Mouse (Mus musculus) B cell, adult 2 months (primary cell): ENCODE measurements around the gene D17H6S53E.
A peak's percentile ranks its signal among the peaks of the same experiment; 100 is the strongest.
"Not testable (repeated sequence)": the region's sequence is repeated elsewhere in the genome, so short reads cannot be mapped to it uniquely, and the experiment has no call there.

Experiments
- DNase-seq, 2 experiments: peaks; one replicate each; pipeline ENCODE4 v3.0.0; 2022

The D17H6S53E gene

DNA sequence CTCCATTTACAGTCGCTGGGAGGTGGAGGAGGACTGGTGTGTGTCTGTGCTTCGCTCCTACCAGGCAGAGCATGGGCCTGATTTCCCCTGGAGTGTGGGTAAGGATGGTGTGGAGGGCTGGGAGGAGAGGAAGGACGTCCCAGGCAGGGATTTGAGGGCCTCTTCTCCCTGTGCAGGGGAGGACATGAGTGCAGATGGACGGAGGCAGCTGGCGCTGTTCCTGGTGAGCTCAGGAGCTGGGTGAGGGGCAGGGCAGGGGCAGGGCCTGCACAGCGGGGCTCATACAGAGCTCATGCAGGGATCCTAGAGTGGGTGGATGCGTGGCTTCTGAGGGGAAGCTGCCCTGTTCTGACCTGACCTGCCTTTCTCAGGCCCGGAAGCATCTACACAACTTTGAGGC lies 23.9 kb upstream of the D17H6S53E start:
- DNase-seq: no peak

DNA sequence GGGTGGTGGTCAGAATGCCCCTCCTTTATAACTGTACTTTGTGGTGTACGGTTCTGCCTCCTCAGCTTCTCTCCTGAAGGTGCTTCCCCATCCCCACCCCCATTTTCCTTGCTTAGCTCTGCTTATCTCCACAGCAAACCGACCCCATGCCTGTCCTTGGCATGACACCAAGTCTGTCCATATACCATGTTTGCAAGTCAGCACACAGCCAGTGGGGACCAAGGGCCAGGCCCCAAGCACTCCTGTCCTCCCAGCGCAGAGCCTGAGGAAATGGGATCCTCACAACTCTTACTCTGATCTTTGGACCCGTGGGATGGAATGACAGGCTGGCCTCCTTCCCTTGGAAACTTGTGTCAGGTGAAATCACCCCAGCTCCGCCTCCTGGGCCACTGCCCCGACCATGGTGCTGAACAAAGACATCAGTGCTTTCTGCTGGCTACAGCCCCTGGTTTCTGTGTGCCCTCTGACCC lies 22.9 kb upstream of the D17H6S53E start:
- DNase-seq: no peak

DNA sequence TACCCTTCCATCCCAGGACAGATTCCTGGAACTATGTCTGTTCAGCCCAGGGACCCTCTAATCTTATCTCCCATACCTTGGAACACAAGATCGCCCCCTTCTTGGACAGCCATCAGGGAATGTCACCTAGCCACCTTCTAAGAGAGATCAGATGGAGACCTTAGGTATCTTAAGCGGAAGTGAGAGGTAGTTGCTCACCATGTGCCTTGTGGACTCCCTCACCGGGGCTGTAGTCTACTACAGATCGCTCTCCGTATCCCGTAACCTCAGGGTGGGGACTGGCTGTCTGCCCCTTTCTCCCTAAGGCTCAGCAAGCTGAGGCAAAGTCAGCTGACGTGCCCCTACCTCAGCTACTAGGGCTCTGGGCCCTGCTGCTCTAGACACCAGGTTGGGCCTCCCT lies 22.1 kb upstream of the D17H6S53E start:
- no peak for DNase-seq

DNA sequence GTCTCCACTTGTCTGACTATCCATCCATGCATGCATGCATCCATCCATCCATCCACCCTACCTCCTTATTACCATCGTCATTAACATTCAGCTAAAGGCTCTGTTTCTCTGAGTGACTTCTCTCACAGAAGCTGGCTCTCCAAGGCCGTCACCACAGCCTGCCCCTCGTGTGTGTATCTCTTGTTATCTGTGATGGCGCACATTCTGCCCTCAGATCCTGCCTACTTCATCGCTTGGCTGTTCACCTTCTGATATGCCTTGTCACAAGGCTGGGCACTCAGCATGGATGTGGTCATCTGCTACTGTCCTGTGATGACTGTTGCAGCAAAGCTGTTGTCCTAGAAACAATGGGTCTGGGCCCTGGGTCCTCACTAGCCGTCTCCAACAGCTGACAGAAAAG lies 21.4 kb upstream of the D17H6S53E start:
- DNase-seq: no peak

DNA sequence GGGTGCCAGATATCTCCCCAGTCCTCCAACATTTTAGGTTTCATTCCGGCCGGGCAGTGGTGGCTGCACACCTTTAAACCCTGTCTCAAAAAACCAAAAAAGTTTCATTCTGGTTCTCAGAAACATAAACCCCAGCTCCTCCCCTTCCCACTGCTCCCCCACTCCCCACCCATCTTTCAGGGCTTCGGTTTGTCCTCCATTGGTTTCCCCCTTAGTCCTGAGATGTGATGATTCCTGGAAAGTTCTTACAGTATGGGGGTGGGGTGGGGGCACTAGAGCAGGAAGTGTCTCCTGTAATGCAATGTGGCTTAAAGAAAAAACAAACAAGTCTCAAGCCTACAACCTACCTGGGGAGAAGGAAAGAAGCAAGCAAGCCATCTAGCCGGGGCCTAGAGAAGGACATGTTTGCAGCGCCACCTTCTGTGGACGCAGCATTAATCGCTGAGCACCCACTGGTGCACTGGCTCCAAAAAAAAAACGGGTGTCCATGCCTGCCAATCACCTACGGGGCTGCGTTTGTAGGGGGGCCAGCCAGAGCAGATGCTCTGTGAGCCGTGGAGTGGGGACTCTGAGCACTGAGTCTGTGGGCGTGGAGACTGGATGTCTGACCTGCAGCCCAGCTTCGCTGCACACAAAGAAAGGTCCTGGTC lies 20.3 kb upstream of the D17H6S53E start:
- peak in 1 of 2 experiments; percentile 24 for DNase-seq

DNA sequence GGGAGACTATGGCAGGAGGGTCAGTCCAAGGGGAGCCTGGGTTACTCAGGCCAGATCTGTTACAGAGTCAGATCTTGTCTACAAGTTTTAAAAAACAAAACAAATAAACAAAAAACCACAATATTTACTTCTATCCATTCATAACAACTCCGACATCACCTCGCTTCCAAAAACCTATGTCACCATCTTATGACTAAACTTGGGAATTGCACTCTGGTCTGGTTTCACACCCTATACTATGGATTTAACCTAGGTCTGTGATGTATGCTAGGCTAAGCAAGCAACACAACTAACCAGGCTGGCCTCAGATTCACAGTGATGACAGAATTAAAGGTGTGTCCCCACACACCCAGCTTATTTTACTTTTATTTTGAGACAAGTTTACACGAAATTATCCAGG lies 19.7 kb upstream of the D17H6S53E start:
- no peak for DNase-seq

DNA sequence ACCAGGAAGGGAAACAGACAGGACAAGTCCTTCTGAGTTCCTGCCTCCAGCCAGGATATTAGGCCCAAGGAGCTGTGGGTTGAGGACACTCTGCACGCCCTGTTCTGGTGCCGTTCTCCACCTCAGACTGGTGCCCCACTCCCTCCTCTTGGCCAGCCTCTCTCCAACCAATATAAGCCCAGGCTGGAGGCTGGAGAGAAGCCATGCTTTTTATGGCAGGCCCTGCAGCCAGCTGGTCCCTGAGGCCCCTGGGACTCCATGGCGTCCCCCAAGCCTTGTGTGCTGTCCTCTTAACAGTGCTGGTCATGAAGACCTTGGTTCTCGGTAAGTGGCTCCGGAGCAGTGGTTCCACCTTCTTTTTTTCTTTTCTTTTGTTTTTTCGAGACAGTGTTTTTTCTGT lies 18.1 kb upstream of the D17H6S53E start, which contains the start of gene Ly6g5c:
Gene Ly6g5c (plus strand): TSS at position 183 of the 400 bp plus-strand sequence.
- DNase-seq: no peak

DNA sequence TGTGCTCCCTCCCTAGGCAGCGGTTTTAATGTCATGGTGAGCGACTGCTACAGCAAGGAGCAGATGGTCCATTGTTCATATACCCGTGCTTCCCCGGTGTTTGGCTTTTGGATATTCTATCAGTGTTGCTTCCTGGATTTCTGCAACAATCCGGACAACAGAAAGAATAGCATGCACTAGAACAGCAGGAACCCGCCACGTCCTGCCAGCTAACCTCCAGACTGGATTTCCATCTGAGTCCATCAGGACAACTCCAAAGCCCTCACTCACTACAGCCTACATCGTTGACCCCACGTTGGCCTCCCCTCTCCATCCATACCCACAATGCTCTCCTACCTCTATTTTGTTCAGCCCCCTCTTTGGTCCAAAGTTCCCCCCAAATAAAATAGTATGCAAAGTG lies 14.4 kb upstream of the D17H6S53E start:
- DNase-seq: no peak

DNA sequence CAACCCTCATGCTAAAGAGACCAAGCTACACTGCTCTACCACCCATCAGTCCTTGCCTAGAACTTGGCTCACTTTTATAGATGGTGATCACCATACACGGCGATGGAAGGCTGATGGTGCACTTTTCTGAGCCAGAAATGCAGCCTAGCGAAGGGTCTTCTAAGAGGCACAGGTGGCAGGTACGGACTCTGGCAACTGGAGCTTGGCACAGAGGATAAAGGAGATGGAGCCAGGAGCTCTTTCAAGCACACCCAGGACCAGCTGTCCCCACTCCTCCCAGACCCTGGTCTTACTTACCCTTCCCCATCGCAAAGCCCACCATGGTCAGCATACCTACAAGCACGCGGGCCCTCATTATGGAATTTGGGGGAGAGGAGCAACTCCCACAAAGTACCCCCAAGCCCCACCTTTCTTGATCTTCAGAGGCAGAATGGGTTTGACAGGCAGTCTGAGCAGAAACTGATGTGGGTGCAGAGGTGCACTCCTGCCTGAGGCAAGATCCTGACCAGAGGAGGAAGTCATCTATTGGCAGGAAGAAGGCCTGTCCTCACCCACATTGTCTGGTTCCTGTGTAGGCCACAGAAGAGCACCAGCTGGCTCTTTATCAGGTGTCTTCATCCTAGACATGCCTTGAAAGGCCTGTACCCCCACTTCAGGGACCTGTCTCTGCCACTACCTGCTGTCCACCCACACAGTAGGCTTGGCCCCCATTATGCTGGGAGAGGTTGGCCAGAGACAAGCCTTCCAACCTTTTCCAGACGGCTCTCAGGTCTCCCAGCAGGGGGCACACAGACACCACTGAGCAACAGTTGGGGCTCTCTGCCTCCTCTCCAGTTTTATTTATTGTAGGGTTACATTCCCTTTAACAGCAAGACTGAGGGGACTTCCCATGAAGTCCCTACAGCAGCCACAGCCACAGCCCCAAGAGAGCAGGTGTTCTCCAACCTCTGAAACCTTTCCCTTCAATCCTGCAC lies 10.8 kb upstream of the D17H6S53E start, which contains the start of gene Ly6g5b:
Gene Ly6g5b (minus strand): TSS at position 383 of the 974 bp plus-strand sequence.
- DNase-seq: peak; percentile 61 to 63

DNA sequence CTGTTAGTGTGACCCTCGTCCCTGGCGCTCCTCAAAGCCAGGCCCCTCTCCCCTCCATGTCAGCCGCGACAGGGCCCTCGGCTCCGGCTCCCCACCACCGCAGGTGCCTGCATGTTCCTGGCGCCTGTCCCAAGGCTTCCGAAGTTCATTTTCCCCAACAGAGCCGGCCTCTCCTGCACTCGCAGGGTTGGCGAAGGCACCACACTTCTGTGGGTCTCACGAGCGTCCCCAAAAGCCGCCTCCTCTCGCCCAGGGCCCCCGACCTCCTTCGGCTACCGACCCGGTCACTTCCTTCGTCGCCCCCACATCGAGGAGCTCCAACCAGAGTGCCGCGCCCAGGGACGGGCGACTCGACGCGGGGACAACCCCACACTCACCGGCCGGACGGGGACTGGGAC lies 5.4 kb upstream of the D17H6S53E start:
- no peak for DNase-seq

DNA sequence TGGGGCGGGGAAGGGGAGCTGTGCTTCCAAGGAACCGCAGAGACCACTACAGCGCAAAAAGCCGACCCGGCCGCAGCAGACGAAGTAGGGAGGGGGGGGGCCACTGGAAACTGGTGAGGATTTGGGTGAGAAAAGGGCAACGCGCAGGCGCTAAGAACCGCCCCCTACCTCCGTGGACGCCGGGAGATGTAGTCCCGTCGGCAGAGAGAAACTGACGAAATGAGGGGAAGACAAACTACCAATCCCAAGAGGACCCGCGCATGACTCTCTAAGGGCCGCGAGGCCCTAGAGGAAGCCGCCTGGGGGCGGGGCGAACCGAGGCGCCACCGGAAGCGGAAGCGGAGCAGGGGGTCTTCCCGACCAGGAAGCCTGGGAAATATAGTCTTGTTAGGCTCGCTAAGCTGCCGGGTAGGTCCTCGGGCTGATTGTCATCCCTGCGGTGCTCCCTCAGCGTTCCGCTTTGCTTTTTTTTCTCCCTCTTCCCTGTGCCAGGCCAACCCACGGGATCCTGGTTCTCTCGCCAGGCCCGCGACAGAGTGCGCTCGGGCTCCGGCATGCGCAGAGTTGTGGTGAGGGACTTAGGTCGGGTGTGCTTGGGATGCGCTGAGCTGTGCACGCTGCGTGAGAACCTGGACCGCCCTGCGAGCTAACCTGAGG lies 4.9 kb upstream of the D17H6S53E start, which contains the start of gene Gpank1:
Gene Gpank1 (plus strand): TSS at position 313 of the 657 bp plus-strand sequence.
- peak; percentile 98 for DNase-seq

DNA sequence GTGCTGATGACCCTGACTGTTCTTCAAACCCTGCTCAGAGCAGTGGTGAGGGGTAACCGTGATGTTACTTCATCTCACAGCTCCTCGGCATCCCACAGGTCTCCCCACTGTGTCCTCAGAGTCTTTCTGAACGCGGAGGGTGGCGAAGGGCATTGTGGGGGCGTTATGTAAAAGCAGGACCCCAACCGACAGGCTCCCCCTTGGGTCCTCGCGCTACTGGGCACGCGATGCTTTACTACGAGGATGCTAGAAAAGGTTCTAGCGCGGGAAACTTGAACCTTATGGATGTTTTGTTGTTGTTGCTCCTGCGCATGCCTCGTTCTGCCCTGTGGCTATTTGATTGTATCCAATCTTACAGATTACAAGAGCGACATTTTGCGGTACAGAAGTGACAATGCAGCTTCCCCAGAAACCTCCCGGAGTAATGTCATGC lies 4.3 kb upstream of the D17H6S53E start, which contains the start of gene Csnk2b:
Gene Csnk2b (minus strand): TSS at position 183 of the 433 bp plus-strand sequence.
- DNase-seq: peak; percentile 60 to 63

DNA sequence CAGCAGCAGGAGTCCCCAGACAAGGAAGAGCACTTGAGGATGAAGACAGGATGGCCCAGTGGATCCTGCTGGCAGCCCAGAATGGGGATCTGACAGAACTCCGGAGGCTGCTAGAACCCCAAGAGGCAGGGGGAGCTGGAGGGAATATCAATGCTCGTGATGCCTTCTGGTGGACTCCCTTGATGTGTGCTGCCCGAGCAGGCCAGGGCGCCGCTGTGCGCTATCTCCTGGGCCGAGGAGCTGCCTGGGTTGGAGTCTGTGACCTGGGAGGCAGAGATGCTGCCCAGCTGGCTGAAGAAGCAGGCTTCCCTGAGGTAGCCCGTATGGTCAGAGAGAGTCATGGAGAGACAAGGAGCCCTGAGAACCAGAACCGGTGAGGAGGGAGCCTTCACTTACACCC lies 2.9 kb upstream of the D17H6S53E start:
- DNase-seq: not testable (repeated sequence)

DNA sequence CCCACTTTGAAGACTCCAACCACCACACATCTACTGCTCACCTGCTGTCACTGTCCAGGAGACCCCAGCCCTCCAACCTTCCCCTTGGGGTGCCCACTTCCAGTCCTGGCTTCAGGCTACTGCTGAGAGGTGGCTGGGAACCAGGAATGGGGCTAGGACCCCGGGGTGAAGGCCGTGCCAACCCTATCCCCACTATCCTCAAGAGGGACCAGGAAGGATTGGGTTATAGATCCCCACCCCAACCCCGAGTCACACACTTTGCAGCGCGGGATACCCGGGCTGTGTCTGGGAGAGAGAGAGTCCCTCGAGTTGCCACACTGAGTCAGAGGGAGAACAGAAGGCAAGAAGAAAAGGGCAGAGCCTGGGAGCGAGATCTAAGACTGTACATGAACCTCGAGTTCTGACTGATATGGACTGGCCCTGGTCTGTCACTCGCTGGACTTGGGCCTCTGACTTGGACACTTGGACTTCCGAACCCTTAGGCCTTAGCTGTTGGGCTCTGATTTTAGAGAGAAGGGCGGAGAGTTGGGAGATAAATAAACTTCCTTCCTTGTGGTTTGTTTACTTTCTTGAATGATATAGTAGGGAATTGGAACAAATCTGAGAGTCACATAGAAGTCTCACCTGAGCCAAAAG lies 1.8 kb upstream of the D17H6S53E start:
- not testable (repeated sequence) for DNase-seq

DNA sequence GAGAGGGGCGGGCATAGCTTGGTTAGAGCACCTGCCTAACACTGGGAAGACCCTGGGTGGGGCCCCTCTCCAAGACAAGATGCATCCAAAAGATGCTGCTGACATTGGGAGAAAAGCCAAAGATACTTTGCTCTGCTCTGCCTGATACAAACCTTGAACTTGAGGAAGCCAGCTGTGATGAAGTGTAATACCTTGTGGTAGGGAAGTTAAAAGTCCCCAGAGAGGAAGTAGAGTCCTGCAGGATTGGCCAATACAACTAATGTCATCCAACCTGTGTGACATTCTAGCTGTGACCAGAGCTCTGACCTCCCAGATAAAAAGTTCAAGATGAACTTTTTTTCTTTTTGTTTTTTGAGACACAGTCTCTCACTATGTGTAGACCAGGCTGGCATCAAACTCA lies 1.1 kb upstream of the D17H6S53E start:
- no peak for DNase-seq

DNA sequence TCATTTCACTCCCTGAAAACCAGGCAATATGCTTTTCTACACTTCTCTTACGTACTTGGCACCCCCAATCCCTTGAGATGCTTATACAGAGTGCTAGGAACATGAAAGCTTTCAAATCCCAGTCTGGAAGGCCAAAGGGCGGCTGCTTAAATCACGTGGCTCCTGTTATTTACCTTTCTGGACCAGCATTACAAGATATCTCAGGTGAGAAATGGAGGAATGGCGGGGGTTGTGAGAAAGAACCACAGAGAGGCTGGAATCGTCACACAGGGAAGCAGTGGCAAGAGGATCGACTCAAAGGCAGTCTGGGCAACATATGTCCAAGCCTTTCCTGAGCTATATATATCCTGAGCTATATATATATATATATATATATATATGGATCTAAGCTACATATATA lies 595 bp upstream of the D17H6S53E start:
- DNase-seq: no peak

DNA sequence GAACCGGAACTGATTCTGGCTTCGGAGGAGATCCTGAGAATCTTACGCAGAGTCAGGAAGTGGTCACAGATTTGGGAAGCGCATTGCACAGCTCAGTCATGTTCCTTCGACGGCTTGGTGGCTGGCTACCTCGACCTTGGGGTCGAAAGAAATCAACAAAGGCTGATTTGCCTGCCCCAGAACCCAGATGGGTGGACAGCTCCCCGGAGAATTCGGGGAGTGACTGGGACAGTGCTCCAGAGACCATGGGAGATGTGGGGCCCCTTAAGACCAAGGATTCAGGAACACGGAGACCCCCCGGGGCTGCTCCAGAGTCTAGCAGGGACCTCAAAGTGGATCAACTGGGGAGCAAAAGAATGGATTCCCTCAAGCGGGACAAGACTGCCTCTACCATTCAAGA lies 844 bp downstream of the D17H6S53E start:
- DNase-seq: no peak

DNA sequence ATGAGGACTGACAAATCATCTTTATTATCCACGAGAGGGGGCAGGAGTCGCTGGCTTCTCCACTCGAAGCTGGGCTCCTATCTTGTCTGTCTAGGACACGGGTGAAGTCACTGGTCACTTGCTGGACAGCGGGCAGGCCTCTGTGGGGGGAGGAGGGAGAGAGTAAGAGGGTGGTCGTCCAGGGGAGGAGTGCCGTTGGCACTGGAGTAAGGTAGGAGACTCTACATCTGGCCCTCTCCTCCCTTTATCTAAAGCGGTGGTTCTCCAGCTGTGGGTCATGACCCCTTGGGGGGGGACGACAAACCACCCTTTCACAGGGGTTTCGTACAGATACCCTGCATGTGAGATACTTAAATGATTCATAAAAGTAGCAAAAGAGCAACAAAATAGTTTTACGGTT lies 2.8 kb downstream of the D17H6S53E start:
- no peak for DNase-seq

DNA sequence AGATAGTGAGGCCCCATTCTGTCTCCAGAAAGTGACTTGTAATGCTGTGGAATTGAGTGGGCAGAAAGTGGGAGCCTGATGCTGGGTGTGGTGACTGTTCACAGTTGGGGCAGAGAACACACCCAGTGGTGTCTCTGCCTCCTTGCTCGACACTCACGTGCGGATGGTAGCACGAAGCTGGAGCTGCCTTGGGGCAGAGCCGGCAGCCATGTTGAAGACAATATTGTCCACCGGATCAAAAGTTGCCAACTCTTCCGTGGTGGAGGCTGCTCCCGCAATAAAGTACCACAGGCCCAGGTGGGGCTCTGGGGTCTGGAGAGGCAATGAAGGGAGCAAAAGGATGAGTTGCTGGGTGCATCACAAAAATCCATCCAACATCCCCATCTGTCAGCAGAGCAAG lies 4.9 kb downstream of the D17H6S53E start:
- DNase-seq: no peak

DNA sequence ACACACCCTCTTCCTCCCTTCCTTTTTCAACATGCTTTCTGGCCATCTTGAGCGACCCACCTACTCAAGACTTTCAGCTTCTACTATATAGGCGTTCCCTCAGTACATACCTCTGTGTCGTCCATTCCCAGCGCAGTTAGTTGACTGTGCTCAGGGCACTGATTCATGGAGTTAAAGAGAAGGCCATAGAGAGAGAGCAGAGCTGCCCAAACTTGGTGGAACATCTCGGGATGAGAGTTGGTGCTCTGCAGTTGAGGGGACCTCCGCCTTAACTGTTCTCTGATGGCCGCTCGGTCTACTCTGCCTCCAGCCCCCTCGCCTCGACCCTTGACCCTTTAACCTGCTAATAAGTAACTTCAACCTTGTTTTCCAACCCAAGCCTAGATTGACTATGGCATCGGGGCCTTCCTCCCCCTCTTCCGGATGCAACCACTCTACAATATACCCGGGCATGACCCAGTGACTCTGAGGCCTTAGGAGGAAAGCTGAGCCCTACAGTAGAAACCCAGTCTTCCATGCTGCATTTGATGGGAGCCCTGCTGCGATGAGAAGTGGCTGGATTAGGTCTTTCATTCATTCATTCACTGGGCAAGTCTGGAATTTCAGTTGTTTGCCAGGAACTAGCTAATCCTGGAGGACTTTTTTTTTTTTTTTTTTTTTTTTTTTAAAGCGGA lies 5.5 kb downstream of the D17H6S53E start, which contains the start of gene Apom:
Gene Apom (minus strand): TSS at position 551 of the 674 bp plus-strand sequence.
- DNase-seq: no peak

DNA sequence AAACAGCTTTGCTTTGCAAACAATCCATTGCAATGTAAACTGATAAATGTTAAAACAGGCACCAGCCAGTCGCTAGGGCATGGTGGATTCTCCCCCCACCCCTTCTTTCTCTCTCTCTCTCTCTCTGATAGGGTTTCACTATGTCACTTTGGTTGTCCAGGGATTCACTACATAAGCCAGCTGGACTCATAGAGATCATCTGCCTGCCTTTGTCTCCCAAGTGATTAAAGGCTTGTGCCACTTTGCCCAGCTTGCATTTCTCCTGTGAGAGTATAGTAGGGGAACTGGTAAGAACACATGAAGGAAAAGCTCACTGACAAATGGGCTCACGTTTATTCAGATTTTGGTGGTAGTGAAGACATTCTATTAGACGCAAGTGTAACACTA lies 6.0 kb downstream of the D17H6S53E start:
- no peak for DNase-seq

DNA sequence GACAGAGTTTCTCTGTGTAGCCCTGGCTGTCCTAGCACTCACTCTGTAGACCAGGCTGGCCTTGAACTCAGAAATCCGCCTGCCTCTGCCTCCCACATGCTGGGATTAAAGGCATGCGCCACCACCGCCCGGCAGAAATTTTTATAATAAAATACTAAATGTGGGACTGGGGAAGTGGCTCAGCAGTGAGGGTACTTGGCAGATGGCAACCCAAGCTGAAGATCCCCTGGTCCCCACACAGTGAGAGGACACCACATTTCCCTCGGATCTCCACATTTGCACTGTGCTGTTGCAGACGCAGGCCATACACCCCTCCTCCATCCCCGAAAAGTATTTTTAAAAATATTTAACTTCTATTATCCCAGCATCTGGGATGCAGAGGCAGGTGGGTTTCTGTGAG lies 7.3 kb downstream of the D17H6S53E start:
- DNase-seq: no peak
